Mouse (Mus musculus) brain, embryonic 14.5 days (tissue): ENCODE measurements at regions not wholly inside any gene's neighbourhood (a gene's known extent, or its start where the extent isn't known, plus 50 kb on each side); places are given as distances from the start of the nearest gene placed in this dataset.

Source experiments
- CTCF ChIP-seq: fragments of 200-500 bp; IDR thresholded peaks from 2 replicates; pipeline ENCODE4 v1.5.1; 2012; ENCODE audit warnings: inconsistent platforms, mild to moderate bottlenecking, moderate library complexity, borderline replicate concordance; ENCODE audit not compliant: insufficient read depth, insufficient read length; ENCODE audit errors: extremely low read depth
- POLR2A ChIP-seq: fragments of 200-500 bp; IDR thresholded peaks from 2 replicates; pipeline ENCODE4 v1.6.1; 2012; ENCODE audit warnings: mild to moderate bottlenecking, inconsistent platforms, borderline replicate concordance; ENCODE audit not compliant: poor library complexity, insufficient read depth, insufficient read length, severe bottlenecking; ENCODE audit errors: extremely low read depth

DNA sequence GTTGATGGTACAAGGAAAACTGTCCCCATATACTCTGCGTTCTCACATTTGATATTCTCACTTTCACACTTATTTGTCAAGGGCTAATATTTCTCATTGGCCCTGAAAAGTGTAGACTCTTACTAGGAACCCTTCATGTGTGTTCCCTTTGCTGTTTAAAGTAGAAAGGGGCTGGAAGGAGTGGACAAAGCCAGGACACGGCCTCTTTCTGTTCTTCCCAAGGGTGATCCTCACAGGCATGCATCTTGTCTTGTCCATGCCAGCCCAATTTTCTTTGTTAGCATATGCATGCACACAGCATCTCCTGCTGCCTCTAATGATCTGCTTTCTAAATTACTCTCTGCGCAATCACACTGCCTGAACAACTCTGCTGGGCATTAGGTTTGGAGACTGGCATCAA, 451.8 kb downstream of the Lmo4 start:
- TF ChIP-seq POLR2A (no peak), CTCF (no peak)
